Mouse (Mus musculus): ENCODE data around the gene Pafah1b1. TPM values are rescaled to one million over a fixed set of nuclear protein-coding genes. Genes with fewer than 3 reads are reported as not detected.

Gene Pafah1b1
- 100 to 1,000 TPM; 108 to 109 TPM for total RNA-seq (2021)
- long read RNA-seq, experiment 1, full-length matches to known transcripts = 26 of 37 reads
- long read RNA-seq, experiment 1, partial matches to known transcripts = 4 of 37 reads
- long read RNA-seq, experiment 1, other reads (novel, unspliced or antisense) = 7 of 37 reads
- long read RNA-seq, experiment 2, full-length matches to known transcripts = 24 of 42 reads
- long read RNA-seq, experiment 2, partial matches to known transcripts = 4 of 42 reads
- long read RNA-seq, experiment 2, other reads (novel, unspliced or antisense) = 14 of 42 reads

DNA sequence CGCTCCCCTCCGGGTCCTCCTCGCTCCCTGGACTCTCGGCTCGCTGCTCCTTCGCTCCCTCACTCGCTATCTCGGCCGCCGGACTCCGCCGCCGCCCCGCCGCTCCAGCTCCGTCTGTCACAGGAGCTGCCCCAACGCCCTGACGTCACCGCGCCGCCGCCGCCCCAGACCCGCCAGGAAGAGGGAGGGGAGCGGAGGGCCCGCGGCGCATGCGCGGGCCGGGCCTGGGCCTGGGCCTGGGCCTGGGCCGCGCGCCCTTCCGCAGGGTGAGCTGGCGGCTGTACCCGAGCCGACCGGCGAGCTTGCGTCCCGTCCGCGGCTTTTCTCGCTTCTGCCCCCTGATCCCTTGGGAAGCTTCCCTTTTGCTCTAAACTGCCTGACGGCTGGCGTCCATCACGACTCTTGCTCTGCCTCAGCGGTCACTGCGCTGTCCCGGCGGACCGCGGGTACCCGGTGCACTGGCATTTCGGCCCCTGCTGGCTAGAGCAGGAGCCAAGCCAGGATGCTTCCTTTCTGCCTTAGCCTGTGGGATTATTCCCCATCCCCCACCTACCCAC lies at the start of gene Pafah1b1:
TSS of gene Pafah1b1 (minus strand) at position 436 of the 557 bp plus-strand sequence.
- peak; percentile 94 for DNase-seq
- intact Hi-C loops (cut with DNase I) = loop anchor here (2.0 to 5.0 kb wide), 2 partner anchors 72 to 114 kb away; no protein-coding TSS in a partner anchor

DNA sequence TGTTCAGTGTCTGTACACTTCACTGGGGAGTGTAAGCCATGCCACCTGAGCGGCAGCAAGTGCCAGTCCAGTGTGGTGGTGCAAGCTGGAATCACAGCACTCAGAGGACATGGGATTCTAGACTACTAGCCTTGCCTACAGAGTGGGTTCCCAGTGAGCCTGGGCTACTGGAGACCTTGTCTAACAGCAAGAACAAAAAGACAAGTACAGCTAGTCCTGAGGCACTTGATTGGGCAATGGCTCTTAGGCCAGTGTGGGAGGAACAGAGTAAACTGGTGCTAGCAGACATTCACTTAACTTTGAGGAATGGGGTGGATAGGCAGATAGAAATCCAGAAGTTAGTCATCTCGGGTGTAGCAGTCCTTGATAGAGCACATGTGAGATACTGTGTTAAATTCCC lies 47.9 kb upstream of the Pafah1b1 start:
- intact Hi-C loops (cut with DNase I) = no loop called here
- DNase-seq = no peak

DNA sequence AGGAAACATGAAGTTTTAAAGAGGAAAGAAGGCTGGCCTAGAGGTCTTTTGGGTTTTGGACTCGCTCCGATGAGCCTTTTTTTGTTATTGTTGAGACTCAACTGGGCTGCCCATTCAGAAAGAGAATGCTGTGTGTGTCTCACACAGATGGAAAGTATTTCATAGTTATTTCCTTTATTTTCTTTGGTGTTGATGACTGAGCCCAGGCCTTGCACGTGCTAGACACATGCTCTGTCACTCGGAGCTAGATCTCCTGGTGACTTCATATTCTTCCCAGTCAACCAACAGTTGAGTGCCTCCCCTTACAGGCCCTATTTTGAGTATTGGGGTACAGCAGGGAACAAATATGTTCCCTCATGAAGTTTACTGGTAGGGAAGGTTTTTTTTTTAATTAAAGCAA lies 47.2 kb upstream of the Pafah1b1 start:
- intact Hi-C loops (cut with DNase I) = no loop called here
- DNase-seq = no peak

- intact Hi-C loops (cut with DNase I) = no loop called here
- no peak for DNase-seq
Measured at GRCm38 (mm10) chr11:74771234-74771633, 46.8 kb upstream of the Pafah1b1 start.

DNA sequence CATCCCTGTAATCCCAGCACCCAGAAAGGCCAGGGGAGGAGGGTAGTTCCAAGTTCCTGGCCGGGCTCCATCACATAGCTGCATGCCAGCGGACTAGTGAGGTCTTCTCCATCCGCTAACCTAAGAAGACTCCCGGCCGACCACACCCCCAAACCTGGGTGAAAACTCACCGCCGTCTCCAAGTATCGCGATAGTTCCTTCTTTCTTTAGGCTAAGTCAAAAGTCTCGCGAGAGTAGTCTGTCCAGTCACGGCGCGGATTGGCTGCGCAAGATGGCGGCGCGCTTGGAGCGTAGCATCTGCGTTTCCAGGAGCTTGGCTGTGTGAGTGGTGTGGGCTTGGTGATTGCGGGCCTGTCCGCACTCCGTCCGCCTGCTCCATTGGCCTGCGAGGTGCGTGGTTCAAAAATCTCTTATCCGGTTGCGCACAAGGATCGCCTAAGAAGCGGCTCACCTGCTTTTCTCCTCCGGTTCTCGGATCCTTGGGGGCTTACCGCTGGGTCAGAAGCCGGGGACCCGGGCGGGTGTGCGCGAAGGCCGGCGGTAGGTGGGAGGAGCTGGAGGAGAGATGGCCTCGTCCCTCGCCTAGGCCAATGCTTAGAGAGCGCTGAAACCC lies 46.2 kb upstream of the Pafah1b1 start, which contains the start of gene Mettl16:
TSS of gene Mettl16 (plus strand) at position 236 of the 613 bp plus-strand sequence.
- intact Hi-C loops (cut with DNase I) = no loop called here
- peak; percentile 84 to 89 for DNase-seq

DNA sequence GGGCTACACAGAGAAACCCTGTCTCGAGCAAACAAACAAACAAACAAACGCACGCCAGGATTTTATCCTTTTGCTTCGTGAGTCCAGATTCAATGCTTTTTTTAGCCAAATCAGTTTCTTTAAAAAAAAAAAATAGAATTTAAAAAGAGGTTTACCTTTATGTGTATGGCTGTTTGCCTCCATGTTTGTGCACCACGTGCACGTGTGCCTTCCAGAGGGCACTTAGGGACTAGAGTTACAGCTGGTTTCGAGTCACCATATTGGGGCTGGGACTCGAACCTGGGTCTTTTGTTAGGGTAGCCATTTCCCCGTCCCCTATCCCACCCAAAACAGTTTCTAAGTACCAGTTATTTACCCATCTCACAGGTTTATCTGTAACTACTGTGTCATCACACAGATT lies 45.6 kb upstream of the Pafah1b1 start:
- intact Hi-C loops (cut with DNase I) = no loop called here

DNA sequence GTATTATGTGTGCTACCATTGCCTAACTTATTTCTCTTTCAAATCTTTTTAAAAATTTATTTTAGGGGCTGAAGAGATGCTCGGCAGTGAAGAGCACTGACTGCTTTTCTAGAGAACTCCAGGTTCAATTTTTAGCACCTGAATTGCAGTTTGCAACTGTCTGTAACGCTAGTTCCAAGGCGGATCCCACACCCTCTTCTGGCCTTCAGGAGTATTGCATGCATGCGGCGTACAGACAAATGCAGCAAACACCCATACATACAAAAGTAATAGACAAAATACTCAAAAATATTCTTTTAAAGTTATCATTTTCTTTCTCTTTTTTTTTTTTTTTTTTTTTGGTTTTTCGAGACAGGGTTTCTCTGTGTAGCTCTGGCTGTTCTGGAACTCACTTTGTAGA lies 43.6 kb upstream of the Pafah1b1 start:
- intact Hi-C loops (cut with DNase I) = loop anchor here (5.0 kb wide), 2 partner anchors 36 to 131 kb away; no protein-coding TSS in a partner anchor
- DNase-seq = peak in 1 of 2 experiments; percentile 15

More for the DNA sequence above, 45.6 kb upstream of the Pafah1b1 start:
- no peak for DNase-seq

GRCm38 (mm10) chr11:74767469-74767868 lies 43.0 kb upstream of the Pafah1b1 start:
- intact Hi-C loops (cut with DNase I) = loop anchor here (5.0 kb wide), 2 partner anchors 35 to 130 kb away; no protein-coding TSS in a partner anchor

GRCm38 (mm10) chr11:74763960-74764625 lies 39.6 kb upstream of the Pafah1b1 start:
- no peak for DNase-seq
- intact Hi-C loops (cut with DNase I) = no loop called here

More at GRCm38 (mm10) chr11:74767469-74767868, 43.0 kb upstream of the Pafah1b1 start:
- DNase-seq = no peak

DNA sequence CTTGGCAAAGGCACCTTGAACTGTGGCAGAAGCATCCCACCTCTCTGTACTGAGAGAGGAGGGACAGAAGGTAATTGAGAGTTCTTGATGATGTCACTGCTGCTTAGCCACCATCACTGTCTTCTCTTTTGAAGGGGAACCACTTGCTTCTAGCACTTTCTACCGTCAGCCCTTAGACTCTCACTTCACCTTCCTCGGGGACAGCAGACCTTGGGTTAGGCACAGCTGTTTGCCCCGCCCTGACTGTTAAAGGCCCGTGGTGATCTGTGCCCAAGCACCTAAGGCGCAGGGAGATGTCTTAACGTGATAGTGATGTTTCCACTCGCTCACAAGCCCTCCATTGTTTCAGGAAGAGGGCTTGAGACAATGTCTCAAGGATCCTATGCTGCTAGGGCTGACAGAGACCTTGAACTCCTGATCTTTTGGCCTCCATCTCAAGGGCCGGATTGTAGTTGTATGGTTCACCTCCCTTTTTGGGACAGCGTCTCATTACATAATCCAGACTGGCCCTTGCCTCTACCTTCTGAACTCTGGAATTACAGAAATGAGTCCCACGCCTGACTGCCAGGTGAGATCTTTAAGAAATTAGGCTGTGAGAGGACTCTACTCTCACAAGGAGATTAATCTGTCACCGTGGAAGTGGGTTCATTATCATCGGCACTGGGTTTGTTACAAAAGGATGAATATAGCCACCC lies 36.7 kb upstream of the Pafah1b1 start:
- no peak for DNase-seq

DNA sequence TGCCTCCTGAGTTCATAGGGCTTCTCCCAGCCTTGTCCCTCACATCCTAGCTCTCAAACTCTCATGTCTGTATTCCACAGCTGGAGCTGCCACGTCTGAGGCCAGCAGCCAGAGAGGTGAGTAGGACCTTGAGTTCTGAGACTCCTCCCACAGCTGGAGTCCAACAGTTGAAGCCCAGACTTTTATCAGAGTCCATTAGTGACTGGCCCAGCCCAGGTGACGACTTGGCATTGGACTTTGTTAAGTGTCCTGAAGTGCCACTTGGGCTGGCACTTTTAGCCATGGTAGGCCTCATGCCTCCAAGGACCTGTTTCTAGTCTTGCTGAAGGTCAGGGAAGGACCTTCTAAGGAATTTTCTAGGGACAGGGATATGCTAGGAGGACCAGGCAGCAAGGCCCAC lies 32.2 kb upstream of the Pafah1b1 start:
- no peak for DNase-seq
- intact Hi-C loops (cut with DNase I) = no loop called here

More for the DNA sequence above, 36.7 kb upstream of the Pafah1b1 start:
- intact Hi-C loops (cut with DNase I) = no loop called here

DNA sequence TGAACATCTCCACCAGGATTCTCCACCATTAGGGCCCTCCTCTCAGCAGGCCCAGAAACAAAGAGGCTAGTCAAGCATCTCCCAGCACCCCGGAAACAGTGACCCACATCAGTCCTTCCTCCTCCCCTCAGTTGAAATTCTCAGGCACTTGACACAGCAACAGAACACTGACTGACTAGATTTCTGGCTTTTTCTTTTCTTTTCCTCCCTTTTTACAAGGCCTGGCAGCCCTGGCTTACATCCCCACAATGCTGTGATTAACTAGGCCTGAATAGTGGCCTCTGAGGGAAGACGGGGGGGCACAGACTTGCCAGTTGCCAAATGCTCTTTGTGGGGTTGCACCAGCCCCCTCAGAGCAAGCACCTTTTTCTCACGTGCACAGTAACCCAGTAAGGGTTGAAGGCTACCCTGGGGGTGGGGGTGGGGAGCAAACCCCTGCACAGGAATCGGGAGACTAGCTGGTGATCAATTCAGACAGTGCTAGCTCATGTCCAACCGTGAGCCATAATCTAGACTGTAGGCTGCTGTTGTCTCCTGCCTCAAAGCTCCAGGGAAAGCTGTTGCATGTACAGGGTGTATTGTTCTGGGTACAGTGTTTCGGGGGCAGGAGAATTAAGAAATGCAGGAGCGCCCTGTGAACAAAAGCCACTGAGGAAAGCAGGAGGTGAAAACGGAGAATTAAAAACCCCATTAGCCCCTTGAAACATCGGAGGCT lies 27.0 kb upstream of the Pafah1b1 start:
- no peak for DNase-seq
- intact Hi-C loops (cut with DNase I) = no loop called here

DNA sequence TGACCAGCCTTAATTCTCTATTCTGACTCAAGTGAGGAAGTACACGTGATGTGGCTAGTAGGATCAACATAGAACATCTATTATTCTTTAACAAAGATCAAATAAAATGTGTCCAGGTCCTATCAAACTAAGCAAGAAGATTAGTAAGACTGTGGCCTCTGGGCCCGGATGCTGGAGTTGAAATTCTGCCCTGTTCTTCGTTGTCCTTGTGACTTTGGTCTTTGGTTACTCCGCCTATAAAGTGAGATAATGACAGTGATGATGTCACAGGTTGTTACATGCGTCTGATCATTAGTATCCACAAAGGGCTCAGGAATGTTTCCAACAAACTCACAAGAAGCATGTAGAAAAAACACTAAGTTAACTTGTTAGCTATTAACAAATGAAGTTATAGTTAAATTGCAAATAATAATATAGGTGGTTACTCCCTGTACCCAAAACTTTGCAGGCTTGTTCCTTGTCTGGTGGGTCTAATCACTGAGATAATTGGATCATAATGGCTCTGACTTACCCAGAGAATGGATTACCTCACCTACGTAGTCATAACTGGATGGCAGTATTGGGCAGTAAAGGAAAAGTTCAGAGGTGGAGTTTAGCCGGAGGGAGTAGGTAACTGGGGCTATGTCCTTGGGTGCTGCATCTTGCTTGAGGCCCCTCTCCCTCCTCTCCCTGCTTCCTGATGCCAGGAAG lies 26.3 kb upstream of the Pafah1b1 start:
- DNase-seq = no peak
- intact Hi-C loops (cut with DNase I) = no loop called here

DNA sequence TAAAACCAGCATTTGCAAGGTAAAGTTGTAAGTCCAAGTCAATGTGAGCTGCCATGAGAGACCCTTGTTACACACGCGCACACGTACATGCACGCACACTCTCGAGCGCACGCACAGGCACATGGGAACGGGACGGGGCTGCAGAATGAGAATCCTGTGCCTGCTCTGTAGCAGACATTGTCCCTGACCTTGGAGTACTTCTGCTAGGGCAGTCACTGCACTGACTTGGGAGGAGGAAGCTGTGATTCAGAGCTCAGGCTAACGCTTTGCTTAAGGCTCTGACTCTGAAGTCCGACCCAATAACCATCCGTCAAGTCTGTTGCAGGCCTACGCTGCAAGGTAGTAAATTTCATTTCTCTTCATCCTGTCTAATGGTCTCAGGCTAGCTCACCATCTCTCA lies 24.8 kb upstream of the Pafah1b1 start:
- DNase-seq = no peak
- intact Hi-C loops (cut with DNase I) = no loop called here

DNA sequence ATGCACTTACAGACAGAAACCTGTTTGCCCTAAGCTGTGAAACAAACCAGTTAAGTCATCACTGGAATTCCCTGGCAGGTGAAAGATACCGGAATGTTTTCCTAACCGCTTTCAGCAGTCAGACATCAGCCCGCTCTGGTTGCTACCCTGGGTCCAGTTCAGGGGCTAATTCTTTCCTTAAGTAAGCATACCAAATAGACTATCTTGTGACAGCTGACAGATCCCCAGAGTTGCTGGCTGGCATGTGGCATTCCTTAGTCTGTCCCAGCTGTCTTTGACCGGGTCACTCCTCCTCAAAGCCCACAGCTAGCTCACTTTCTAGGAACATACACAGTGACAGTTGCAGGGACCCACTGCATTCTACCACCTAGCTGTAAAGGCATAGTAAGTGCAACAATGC lies 23.6 kb upstream of the Pafah1b1 start:
- no peak for DNase-seq
- intact Hi-C loops (cut with DNase I) = no loop called here

DNA sequence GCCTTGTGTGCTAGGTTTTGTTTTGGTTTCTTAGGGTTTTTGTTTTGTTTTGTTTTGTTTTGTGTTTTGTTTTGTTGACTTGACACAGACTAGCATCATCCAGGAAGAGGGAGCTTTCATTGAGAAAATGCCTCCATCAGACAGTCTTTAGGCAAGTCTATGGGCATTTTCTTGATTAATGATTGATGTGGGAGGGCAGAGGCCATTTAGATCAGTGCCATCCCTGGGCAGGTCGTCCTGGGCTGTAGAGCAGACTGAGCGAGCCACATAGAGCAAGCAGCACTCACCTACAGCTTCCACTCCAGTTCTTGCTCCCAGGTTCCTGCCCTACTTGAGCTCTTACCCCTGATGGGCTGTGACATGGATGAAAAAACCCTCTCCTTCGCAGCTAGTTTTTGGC lies 13.4 kb upstream of the Pafah1b1 start:
- intact Hi-C loops (cut with DNase I) = no loop called here
- no peak for DNase-seq

GRCm38 (mm10) chr11:74734917-74735316 lies 10.4 kb upstream of the Pafah1b1 start:
- DNase-seq = no peak
- intact Hi-C loops (cut with DNase I) = loop anchor here (5.0 kb wide), 1 partner anchor 32 kb away; no protein-coding TSS in a partner anchor

DNA sequence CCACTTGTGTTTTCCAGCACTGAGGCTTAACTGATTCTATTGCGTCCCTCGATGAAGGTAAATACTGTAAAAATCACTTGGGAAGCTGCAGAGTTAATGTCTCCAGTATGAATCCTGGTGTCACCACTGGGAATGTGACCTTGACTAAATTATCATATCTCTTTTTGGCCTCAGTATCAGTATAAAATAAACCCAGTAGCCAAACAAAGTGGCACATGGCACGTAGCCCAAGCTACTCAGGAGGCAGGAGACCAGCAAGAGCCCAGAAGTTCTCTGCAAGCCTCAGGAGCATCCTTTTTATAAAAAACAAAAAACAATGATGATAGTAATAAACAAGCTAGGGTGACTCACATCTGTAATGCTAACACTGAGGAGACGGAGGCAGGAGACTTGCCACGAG lies 711 bp upstream of the Pafah1b1 start:
- DNase-seq = no peak
- intact Hi-C loops (cut with DNase I) = loop anchor here (2.0 kb wide), 1 partner anchor 114 kb away; no protein-coding TSS in a partner anchor

Measured in gastrocnemius, postnatal 36 days (tissue).